Mouse (Mus musculus) layer of hippocampus, adult 9-10 months (tissue): ENCODE results near the gene Fam124b.
A peak's percentile ranks its signal among the peaks of the same experiment; 100 is the strongest.

Experiments
- DNase-seq: peaks from one replicate; pipeline ENCODE4 v3.0.0; 2022; ENCODE audit warnings: low spot score

The Fam124b gene

DNA sequence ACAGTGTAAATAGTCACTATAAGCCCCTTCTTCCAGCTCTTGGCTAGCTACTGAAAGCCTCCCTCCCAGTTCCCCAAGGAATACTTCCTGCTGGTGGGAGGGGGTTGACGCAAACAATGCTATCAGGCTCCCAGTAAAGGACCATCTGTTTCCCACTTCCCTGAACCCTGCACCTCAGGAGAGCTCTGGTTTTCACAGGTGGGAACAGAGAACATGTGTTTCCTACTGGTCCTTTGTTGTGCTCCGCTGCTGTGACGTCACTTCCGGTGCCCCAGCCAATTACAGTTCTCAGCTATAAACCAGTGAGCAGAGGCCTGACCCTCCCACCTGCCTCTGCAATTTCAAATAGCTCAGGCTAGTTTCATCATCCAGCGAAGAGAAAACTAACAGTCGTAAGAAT lies at the start of gene Fam124b:
Fam124b (minus strand) TSS at position 206 of the 400 bp plus-strand sequence.
- DNase-seq, result no peak

DNA sequence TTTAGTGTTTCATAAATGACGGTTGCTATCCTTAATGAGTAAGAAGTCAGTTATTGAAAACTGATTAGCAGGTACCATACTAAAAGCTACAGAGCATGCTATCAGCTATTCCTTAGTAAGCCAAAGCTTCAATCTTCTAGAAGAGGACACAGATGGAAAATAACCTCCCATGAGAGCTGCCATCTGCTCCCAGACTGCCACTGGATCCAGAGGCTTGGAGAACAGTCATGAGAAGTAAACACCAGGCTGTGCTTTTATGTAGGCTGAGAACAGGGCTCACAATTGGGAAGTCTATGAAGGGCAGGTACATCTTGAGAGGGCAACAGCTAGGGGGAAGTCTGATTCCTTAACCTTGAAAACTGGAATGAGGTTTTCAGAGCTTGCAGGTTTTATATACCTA lies 42.2 kb upstream of the Fam124b start:
- DNase-seq, result peak; percentile 11

DNA sequence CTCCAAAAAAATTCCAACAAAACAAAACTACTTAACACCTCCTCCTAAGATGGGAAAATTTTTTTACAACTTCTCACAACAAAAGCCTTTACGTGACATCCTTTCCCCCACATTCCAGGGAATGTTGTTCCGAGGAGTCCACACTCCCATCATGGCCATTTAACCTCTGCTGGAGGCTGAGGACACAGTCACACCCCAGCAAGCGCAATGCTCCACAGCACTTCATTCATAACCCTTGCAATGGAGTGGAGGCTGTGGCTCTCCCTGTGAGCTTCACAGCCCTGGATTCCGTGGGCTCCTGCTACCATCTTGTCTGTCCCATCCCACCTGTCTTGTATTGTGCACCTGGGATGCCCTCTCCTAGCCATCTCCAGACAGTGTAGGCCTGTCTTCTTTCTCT lies 40.4 kb upstream of the Fam124b start:
- DNase-seq, result no peak

DNA sequence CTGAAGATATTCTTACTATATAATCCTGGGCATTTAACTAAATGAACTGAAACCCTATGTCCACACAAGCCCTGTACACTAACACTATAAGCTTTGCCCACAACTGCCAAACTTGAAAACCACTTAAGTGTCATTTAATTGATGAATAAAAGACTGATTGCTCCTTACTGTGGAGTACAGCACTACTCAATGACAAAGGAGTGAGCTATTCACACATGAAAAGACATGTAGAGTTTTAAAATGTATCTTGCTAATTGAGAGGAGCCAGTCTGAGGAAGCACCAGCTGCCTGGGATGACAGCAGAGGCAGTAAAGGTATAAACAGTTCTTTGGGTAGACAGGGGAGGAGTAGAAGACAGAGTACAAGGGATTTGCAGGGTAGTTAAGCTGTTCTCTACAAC lies 35.0 kb upstream of the Fam124b start:
- DNase-seq, result no peak

DNA sequence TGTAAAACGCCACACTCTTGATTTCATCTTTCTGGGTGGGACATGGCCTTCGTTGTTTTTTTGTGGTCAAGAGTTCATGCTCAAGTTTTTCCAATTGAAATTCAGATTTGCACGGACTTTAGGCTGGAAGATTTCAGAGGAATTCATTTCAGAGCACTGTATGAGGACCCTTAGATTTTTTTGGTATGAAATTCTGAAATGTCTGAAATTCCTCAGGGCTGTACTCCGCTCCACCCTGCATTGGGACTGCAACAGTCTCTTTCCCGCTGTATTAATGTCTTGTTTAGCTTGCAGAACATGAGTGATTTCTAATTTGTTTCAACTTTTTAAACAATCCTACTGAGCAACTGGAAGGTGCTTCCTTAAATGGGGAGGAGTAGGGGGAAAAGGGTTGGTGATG lies 32.0 kb upstream of the Fam124b start:
- DNase-seq, result no peak

DNA sequence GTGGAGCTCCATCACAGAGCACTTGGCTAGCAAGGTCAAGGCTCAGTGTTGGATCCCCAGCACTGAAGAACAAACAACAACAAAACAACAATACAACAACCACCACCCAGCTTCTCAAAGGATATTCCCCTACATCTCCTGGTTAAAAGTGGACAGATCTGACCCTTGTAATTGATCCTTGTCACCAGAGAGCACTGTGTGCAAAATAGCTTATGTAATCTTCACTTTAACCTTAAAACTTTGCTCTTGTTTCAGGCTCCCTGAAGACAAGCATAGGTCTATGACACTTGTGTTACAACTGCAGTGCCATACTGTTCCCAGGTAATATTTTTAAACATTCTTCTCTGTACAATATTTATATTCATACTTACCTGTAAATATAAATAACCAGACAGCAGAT lies 28.9 kb upstream of the Fam124b start:
- no peak for DNase-seq

DNA sequence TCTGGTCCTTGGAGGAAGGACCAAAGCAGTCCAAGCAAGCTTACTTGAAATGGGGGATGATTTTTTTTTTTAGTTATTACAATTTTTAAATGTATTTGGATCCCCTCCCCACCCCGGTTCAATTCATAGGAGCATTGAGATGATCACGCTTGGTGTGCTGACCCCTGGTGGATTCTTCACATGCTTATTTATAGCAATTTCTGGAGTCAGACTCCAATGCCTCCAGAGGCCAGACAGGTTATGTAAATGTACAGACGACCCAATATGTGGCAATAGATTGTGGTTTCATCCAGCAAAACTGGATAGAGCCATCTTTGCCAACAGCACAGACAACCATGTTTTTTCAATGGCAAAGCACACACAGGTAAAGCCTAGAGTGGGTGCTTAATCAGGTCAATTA lies 25.9 kb upstream of the Fam124b start:
- DNase-seq, result no peak

DNA sequence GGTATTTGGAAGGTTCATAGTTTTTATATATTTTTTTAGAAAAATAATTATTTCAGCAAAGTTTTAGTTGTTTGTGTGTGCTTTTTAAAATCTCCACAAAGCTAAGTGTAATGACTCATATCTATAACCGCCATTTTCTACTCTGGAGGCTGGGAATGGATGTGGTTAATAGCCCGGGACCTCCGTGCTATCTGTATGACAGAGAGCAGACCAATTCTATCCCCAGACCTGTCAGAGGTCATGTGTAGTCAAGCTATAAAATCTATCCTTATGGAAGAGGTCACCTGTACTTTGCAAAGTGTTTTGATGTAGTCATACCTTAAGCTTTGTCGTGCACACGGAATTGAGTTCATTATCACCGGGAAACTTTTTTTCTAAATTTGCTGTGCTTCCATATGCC lies 23.3 kb upstream of the Fam124b start:
- no peak for DNase-seq

DNA sequence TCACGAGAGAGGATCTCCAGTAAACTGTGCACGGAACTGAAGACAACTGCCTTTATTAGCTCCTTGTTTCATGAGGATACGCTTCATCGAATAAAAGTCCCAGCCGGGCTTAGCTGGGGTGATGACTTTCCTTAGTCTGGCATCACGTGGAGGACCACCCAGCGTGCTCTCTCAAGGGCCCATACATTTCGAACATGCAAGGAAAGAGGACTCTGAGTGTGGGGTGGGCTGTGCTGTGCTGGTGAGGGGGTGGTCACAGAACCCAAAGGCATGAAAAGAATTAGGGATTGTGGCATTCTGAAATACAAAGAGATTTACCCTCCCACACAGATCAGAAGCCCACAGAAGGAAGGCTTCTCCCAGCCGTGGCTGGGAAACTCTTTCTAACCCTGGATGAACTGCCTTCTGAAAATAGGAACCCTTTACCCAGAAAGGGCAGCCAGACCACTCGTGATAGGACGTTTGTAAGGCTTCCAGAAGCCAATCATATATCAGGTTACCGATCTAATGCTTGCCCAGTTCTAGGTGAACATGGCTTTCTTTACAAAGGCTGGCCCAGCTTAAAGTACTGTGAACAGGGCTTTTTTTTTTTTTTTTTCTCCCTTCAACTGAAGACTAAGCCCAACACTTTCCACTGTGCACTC lies 21.9 kb upstream of the Fam124b start:
- DNase-seq, result no peak

DNA sequence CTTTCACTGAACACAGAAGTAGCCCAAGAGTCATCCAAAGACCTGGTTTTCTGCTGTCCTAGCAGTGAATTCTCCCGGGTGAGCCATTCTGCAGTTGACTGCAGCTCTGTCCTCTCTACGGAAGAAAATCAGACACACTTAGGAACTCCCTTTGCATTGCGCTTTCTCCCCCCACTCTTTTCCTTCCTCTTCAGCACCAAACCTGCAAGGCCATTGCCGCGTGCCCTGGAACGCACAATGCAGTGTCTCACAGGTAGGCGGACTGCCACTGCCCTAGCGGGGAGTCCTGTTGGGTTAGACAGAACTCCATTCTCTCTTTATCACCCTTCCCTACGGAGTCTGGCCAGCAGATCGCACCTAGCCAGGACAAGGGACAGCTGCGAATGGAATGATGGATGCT lies 21.2 kb upstream of the Fam124b start:
- no peak for DNase-seq

DNA sequence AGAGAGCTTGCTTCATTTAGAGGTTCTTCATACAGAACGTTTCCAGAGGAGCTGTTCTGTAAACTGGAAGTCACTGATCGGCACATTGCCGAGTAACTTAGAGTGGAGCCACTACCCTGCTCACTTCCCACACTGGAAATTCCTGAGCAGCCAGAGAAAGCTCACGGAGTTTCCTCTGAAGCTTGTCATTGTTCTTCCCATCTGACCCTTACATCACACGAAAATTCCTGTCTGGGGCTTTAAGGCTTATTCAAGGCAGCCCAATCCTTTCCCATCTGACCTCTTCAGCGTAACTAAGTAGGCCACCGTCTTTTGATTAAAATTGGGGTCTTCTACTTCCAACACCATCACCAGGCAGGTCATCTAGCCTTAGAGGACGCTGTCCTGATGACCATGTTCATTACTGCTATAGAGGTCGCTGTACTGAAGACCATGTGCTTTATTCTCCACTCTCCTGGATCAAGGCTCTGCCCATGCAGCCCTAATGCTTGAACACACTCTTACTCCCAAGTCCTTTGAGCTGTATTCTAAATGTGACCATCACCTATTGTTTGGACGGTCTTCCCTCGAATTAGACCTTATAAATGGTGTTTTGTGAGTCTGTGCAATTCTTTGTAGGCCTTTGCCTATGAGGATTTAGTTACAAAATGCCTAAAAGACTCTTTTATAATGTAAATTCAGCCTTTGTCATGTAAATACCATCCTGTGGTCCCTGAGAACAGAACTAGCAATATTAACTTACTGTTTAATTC lies 18.9 kb upstream of the Fam124b start:
- no peak for DNase-seq

DNA sequence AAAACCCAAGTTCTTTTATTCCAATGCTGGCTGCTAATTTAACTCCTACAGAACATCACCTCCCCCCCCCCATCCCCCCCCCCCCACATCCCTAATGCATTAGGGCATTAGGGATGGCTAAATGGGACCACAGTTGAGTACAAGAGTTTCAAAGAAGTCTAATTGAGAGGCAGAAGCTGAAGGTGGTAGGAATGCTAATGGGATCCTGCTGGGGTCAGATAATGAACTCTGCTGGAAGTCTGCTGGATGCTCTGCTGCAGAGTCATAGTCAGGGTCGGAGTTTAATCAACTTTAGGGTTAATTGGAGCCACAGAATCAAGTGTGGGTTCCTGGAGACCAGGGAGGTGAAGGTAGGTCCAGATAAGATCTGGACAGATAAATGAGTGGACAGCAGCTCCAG lies 17.9 kb upstream of the Fam124b start:
- DNase-seq, result no peak

DNA sequence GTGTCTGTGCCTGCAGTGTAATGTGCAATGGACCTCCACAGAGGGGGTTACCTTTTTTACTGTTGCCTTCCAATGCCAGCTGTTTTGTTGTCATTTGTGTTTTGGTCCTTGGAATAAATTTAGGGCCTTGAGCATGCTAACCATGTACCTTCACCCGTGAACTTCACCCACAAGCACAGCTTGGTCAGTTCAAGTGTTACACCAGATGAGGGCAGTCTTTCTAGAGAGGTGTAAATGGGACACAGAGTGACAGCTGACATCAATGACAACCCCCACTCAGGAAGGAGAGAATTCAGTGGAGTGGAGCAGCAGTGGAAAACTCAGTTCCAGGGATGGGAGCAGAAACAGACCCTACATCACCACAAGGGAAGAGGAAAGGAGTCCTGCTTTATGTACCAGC lies 12.3 kb upstream of the Fam124b start:
- no peak for DNase-seq

DNA sequence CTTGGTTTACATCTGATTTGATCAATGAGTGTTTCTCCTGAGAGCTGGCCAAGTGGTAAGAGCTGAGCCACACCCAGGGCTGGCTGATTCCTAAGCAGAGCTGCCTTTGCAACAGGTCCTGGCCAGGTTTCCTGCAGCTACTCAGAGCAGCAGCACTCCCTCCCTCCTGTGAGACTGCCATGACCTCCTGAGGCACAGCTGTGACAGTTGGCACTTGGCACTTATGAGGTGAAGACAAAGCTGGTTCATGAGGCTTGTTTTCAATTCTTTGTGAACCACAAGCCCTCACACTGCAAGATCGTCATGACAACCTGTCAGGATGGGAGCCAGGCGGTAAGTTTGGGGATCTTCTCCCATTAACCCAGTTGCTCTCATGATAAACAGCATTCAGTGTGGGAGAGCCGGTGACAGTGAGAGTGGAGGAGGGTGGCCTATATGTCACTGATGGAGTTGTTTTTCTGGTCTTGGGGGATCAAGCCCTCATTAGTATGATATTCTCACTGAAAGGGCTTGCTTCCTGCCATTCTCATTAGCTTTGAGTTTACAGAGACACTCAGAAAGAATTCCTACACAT lies 6.7 kb upstream of the Fam124b start:
- peak; percentile 1 for DNase-seq

DNA sequence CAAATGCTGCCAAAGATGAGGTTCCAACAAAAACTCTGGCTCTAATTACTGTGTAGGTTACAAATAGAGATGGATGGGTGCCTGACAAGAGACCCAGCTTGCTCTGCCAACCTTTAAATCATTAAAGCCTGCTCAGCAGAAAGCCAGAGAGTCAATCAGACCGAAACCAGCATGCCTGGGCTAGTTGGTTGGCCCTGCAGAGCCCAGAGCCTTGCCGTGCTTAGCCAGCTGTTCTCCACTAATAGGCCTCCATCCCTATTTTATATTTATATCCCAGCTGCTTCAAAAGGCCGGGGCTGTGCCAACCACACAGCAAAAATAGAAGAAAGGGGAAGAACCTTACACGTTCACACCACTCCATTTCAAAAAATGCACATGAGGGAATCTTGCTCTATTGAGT lies 2.9 kb upstream of the Fam124b start:
- DNase-seq, result no peak

DNA sequence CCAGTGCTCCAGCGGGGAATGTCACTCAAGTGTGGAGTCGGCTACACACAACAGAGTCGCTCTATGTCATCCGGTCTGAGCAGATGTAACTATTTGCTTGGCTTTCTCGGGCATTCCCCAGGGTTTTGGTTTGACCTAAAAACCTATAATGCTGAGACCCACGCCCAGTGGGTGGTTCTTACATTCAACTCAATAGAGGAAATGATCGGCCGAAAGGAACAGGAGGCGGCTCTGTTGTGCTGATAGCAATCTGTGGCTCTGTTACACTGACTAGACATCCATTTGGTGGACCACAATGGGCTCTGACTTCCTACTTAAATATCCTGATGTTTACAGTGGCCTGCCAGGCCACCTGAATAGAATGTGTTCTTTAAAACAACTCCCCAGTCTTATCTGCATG lies 4.4 kb downstream of the Fam124b start:
- no peak for DNase-seq

DNA sequence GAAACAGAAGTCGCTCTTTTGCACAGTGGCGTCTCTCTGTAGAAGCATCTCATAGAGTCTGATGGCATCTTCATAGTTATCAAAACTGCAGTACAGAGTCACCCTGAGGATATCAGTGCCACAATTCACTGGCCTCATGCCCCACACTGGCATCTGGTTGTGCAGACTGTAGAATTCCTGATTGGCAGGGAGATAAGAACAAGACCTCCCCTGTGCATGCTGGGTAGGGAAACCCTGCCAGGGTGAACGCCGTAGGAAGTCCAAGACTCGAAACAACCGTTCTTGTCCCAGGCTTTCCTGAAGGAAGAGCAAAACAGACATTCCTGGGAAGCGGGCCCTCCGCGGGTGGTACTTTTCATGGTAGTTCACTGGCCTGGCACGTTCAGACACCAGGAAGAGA lies 5.1 kb downstream of the Fam124b start:
- DNase-seq, result no peak

DNA sequence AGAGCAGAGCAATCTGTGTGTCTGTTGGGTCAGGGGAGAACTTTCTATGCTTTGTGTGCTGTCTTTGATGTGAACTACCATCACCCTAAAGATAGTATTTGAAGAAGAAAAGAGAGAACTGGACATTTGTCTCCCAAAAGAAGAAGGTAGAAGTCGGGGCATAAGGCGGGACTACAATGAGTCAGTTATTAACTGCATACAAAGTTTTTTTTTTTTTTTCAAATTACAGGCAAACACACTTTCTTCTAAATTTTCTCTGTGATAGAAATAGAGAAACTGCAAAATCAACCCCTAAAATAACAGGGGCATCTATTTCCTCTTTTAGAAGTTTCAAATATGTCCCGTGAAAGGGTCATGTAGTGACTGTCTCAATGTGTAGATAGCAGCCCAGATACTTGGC lies 16.0 kb downstream of the Fam124b start:
- DNase-seq, result no peak

DNA sequence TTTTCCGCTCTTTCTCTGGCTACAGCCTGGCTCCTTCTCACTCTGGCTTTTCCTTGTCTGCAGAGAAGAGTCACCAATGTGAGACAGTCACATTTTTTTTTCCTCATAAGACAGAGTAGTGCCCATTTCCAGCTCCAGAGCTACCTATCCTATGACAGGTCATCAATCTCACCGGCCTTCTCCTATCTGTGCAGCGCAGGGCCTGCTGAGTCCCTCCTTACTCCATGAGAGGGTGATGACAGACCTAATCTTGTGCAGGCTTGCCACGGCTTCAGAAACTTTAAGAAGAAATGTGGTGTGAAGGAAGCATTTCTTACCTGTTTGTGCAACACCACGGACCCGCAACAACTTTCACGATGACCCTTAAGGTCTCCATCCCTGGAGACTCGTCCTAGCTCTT lies 25.4 kb downstream of the Fam124b start:
- DNase-seq, result no peak

DNA sequence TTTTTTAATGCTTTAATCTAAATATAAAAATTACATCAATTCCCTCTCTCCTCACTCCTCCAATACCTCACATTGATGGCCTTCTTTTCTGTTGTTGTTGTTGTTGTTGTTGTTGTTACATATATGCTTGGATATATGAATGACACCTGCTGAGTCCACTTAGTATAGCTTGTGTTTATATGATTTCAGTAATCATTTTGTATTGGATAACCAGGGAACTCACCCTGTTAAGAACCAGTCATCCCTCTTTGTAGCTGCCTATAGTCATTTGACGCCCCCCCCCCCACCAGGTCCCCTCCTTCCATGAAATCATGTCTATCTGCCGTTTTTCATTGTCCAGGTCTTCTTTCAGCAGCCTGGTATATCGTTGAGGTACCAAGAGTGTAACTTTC lies 36.9 kb downstream of the Fam124b start:
- DNase-seq, result no peak

DNA sequence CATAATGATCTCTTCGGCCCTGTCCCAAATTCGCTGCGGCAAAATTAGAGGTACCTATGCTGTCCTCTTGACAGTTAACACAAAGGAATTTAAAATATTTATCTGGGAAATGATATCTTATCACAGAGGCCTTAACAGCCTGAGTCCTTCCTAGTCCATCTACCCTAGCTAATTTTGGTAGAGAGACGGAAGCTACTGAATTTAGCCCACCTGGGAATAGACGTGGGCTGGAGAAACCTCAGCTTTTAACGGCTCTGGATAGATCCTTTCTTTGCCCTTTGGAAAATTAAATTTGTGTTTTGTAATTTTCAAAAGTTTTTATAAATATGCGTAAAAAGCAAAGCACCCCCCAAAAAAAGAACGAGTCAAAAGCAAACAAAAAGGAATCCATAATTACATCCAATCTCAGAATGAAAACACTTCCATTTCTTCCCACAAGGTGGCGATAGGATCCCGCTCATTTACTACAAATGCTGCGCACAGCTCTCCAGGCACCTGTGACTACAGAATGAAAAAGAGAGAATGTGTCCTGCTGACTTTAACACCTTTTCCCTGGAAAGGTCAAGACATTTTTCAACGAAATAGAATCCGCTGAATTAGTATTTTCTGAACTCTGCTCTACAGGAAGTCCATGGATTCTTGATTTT lies 37.4 kb downstream of the Fam124b start:
- peak; percentile 69 for DNase-seq

DNA sequence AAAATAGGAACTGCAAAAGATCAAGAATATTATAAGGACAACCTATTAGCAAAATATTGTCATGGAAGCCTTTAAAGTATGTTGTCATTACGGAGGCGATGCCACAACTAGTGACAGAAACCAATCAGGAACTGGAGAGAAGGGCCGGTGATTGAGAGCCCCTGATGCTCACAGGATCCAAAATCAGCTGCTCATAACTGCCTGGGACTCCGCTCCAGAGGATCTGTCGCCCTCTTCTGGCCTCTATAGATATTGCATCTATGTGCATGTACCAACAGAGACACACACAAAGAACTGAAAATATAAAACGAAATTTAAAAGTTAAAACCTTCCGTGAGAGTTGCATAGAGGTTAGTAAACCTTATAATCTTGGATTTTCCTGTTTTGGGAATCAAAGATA lies 38.1 kb downstream of the Fam124b start:
- DNase-seq, result no peak
